Mouse (Mus musculus) hindbrain, embryonic 10.5 days (tissue): ENCODE results near the gene Phrf1. TPM values are rescaled to one million over a fixed set of nuclear protein-coding genes. Genes with fewer than 3 reads are reported as not detected.

Experiments used
- DNase-seq: peaks from one replicate; pipeline ENCODE4 v3.0.0-alpha.2; 2017; ENCODE audit warnings: low spot score
- H3K27ac ChIP-seq: fragments of 300-500 bp; sonication (generic); 2 replicates; pipeline ENCODE4 v1.5.1; 2016; ENCODE audit warnings: mild to moderate bottlenecking, moderate library complexity
- H3K27me3 ChIP-seq: fragments of 300-500 bp; sonication (generic); 2 replicates; pipeline ENCODE4 v1.6.1; 2016; ENCODE audit warnings: mild to moderate bottlenecking; ENCODE audit not compliant: poor library complexity, insufficient read depth, severe bottlenecking
- H3K36me3 ChIP-seq: fragments of 300-500 bp; sonication (generic); 2 replicates; pipeline ENCODE4 v1.6.1; 2016; ENCODE audit warnings: mild to moderate bottlenecking, moderate library complexity
- H3K4me1 ChIP-seq: fragments of 300-500 bp; sonication (generic); replicated peaks from 2 replicates; pipeline ENCODE4 v1.6.1; 2016; ENCODE audit warnings: mild to moderate bottlenecking
- H3K4me3 ChIP-seq: fragments of 300-500 bp; sonication (generic); 2 replicates; pipeline ENCODE4 v1.5.1; 2016; ENCODE audit warnings: mild to moderate bottlenecking, moderate library complexity
- H3K9me3 ChIP-seq: fragments of 300-500 bp; sonication (generic); 2 replicates; pipeline ENCODE4 v1.6.1; 2016; ENCODE audit warnings: mild to moderate bottlenecking, moderate library complexity
- WGBS: fragments of 180-500 bp; shearing (Covaris S2); methylation state at CpG from one replicate; pipeline ENCODE4 v1.1.7; 2016; 5-methylcytosine and 5-hydroxymethylcytosine counted together
- polyA plus RNA-seq: library from polyadenylated mRNA; unstranded; fragments of >200 nt; fragmentation: Nextera tagmentation; extraction: Ambion mirVana; gene quantifications from 2 replicates; pipeline ENCODE4 v1.2.1, GENCODE M21; 2016

The Phrf1 gene
- 106 and 108 TPM in 2 replicates for polyA plus RNA-seq

DNA sequence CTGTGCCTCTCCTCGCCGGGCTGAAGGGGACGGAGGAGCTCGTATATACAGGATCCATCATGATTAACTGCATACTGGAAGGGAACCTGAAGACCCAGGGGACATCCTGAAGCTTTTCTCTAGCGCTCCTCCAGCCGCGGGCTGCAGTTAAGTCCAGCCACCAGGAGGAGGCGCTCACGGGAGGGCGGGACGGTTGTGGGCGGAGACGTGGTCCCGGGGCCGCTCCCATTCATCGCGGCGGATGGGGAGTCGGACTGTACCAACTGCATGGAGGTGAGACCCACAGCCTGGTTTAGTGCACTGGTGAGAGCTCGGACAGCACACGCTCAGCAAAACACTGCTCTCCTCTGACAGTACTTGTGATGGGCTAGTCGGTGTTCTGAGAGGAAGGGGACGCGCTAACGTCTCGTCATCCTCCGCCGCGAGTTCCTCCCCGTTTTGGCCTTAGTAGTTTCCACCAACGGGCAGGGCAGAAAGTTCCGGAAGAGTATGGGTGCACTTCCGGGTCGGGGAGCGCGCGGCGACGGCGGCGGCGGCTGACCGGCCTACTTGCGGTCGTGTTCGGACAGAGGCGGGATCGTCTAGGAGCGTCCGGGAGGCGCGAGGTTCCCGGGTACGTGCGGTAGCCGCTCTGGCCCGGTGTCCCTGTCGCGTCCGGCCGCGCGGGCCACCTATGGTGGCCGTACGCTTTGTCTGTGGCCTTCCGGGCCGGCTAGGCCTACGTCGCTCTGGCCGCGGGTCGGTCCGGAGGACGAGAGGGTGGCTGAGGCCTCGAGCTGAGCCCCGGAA is at the start of gene Phrf1:
TSS of gene Phrf1 (plus strand) at position 506 of the 789 bp plus-strand sequence.
- H3K9me3 ChIP-seq = no peaks in the 10 kb centered on the region
- no peaks in the 10 kb centered on the region for H3K27me3 ChIP-seq
- H3K27ac ChIP-seq = peak within 1 kb of the TSS; percentile 99
- peaks cover 33% of the 10 kb centered on the region for H3K36me3 ChIP-seq
- peak; percentile 93 for DNase-seq
- WGBS = under 1% methylated on average over 76 of the region's 76 CpGs
- H3K4me1 ChIP-seq = peaks cover 26% of the 10 kb centered on the region
- H3K4me3 ChIP-seq = peak within 1 kb of the TSS; percentile 73

DNA sequence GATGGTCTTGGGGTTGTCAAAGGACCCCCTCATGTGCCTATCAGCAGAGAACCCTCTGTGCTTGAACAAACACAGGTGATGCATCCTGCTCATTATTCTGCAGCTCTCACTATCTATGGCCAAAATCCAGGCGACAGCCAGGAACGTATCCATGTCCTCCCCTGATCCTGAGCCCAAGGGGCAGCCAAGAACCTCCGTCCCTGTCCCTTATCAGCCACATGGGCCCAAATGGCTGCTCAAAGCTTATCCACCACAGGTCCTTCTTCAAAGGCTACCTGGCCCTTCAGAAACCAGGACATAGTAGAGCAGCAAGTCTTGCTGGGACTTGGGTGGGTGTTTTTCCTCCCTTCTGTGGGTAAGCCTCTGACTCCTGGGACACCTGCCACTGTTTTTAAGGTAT is 40.4 kb upstream of the Phrf1 start:
- no peaks in the 10 kb centered on the region for H3K9me3 ChIP-seq
- no peak overlapping the region for H3K4me3 ChIP-seq
- no peak overlapping the region for H3K27ac ChIP-seq
- peaks cover 39% of the 10 kb centered on the region for H3K36me3 ChIP-seq
- WGBS = 79% methylated on average over 3 of the region's 3 CpGs
- peaks cover 25% of the 10 kb centered on the region for H3K4me1 ChIP-seq
- DNase-seq = no peak
- H3K27me3 ChIP-seq = no peaks in the 10 kb centered on the region

DNA sequence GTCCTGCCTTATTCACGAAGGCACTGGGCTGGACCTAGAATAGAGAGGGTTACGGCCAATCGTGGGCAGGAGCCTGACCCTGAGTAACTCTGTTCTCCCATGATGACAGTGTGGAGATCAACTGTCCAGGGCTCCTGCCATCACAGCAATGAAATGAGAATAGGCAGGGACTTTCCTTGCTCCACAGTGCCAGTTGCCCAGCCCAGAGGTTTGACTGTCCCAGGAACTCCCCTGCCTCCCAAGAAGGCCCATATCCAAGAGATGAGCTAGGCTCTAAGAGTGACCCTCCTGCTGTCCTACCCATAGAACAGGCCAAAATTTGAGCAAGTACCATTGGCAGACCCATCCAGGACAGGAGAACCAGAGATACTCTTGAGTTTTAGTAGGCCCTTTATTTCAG is 39.9 kb upstream of the Phrf1 start:
- no peak overlapping the region for H3K27ac ChIP-seq
- H3K27me3 ChIP-seq = no peaks in the 10 kb centered on the region
- no peak overlapping the region for H3K4me3 ChIP-seq
- no peak for DNase-seq
- WGBS = 89% methylated on average over 3 of the region's 3 CpGs
- H3K36me3 ChIP-seq = peaks cover 39% of the 10 kb centered on the region
- no peaks in the 10 kb centered on the region for H3K9me3 ChIP-seq
- peaks cover 28% of the 10 kb centered on the region for H3K4me1 ChIP-seq

DNA sequence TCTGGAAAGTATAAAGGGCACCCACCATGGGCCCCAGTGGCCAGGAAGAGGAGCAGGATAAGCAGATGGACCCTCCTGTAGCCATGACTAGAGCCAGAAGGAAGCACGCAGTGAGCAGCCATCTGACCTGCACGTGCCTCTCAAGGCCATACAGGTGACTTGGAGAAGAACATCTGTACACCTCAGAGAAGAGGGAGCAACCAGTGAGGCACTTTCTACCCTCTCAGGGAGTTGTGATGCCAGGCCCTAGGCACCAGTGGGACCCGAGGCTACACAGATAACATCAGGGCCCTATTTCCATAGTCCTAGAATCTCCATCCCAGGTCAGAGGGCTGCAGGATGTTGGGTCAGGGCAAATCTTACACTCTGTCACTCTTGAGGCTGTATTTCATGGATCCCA is 38.4 kb upstream of the Phrf1 start:
- H3K9me3 ChIP-seq = no peaks in the 10 kb centered on the region
- H3K36me3 ChIP-seq = peaks cover 39% of the 10 kb centered on the region
- H3K4me1 ChIP-seq = peaks cover 36% of the 10 kb centered on the region
- 94% methylated on average over 3 of the region's 3 CpGs for WGBS
- no peak overlapping the region for H3K27ac ChIP-seq
- no peak for DNase-seq
- H3K27me3 ChIP-seq = no peaks in the 10 kb centered on the region
- H3K4me3 ChIP-seq = no peak overlapping the region

DNA sequence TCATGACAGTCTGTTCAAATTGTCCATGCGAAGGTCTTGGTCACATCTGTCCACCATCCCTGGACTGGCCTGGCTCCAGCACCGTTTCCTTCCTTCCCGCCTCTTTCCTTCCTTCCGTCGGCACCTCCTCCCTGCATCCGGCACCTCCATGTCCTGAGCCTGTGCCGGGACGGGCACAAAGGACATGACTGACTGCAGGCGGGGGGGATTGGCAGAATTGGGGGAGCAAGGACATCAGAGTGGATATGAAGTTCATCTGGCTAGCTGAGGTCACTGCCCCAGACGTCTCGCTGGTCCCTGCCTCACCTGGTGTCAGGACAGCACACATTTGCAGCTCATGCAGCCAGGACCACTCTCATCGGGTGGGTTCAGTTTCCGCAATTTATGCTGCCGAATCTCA is 37.5 kb upstream of the Phrf1 start:
- DNase-seq = no peak
- peaks cover 44% of the 10 kb centered on the region for H3K4me1 ChIP-seq
- H3K27ac ChIP-seq = no peak overlapping the region
- H3K4me3 ChIP-seq = no peak overlapping the region; the same call in 1 of the 2 replicates
- H3K27me3 ChIP-seq = no peaks in the 10 kb centered on the region
- H3K9me3 ChIP-seq = no peaks in the 10 kb centered on the region
- WGBS = 92% methylated on average over 14 of the region's 14 CpGs
- H3K36me3 ChIP-seq = peaks cover 39% of the 10 kb centered on the region

DNA sequence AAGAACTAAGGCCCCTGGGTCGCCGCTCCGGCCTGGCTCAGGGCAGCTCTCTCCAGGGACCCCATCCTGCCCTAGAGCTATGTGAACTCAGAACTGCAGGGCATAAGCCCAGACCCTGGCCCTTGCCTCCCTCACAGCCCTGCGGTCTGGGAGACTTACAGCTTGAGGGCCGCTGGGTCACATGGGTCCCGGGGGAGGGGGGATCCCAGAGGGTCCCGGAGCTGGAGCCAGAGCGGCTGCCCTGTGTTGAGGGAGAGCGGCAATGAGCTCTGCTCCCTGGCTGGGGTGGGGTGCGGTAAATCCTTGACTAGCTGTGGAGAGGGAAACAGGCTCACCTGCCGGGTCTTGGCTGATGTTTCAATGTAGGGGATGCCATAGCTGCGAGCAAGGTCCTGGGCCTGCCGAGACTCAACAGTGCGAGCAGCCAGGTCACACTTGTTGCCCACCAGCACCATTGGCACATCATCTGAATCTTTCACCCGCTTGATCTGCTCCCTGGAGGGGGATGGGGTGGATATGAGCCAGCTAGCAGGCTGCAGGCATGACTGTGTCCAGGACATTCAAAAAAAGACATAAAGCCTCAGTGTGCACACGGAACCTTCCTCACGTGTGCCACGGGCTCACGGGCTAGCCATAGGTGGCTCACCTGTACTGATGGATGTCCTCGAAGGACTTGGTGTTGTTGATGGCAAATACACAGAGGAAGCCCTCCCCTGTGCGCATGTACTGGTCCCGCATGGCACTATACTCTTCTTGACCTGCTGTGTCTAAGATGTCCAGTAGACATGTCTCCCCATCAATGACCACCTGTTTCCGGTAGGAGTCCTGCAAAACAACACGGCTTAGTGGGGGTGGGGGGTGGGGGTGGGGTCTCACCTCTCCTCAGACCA is 36.5 kb upstream of the Phrf1 start:
- whole genome bisulfite sequencing = 93% methylated on average over 24 of the region's 24 CpGs
- Histone ChIP-seq H3K4me1 (peaks cover 44% of the 10 kb centered on the region), H3K27me3 (no peaks in the 10 kb centered on the region), H3K4me3 (peak overlapping the region; percentile 83), H3K27ac (0 out of 2 replicates have a peak overlapping the region, but pooled peaks have one; percentile 6), H3K36me3 (peaks cover 39% of the 10 kb centered on the region), H3K9me3 (no peaks in the 10 kb centered on the region)
- no peak for DNase-seq

DNA sequence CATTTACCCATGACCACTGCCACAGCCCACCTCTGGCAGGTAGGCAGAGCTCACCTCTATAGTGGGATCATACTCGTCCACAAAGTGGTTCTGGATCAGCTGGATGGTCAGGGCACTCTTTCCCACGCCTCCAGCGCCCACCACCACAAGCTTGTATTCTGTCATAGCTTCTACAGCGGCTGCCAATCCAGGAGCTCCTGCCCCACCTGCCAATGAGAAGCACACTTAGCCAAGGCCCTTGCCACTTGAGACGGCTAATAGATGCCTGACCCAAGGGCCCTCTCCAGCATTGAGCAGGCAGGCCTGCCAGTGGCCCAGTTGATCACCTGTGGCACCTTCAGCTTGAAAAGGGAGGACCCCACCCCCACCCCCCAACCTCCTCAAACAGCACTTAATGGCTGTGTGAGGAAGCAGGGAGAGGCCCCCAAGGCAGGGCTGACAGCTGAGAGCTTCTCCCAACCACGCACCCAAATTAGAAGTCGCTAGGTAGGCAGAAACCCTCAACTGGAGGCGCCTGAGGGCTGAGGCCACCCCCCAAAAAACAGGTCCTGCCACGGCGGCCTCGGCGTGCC is 35.7 kb upstream of the Phrf1 start:
- peak overlapping the region; percentile 83 for H3K4me3 ChIP-seq
- H3K4me1 ChIP-seq = peaks cover 44% of the 10 kb centered on the region
- H3K27me3 ChIP-seq = no peaks in the 10 kb centered on the region
- no peak for DNase-seq
- H3K36me3 ChIP-seq = peaks cover 45% of the 10 kb centered on the region
- peak overlapping the region; percentile 95 for H3K27ac ChIP-seq
- no peaks in the 10 kb centered on the region for H3K9me3 ChIP-seq
- WGBS = 34% methylated on average over 12 of the region's 12 CpGs

DNA sequence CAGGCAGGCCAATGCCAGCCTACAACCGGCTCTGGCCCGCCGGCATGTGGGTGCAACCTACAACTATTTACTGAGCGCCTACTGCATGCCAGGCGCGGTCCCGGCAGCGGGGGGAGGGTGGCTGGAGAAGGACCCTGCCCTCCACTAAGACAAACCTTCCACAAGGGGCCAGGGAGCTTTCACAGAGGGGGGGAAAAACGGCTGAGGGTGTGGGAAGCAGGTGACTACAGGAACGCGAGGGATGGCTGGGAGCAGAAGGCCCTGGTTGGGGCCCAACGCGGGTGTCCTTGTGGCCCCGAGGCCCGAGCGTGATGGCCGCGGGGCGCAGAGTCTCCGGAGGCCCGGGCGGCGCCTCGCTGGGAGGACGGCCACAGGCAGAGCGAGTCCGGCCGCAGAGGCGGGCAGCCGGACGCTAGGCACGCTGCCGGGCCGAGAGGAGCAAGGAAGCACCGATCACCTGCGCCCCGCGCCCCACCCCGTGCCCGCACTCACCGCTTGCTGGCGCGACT is 35.2 kb upstream of the Phrf1 start:
- Histone ChIP-seq H3K27ac (peak overlapping the region; percentile 95), H3K27me3 (no peaks in the 10 kb centered on the region), H3K4me3 (peak overlapping the region; percentile 83), H3K36me3 (peaks cover 48% of the 10 kb centered on the region), H3K4me1 (peaks cover 44% of the 10 kb centered on the region), H3K9me3 (no peaks in the 10 kb centered on the region)
- WGBS = under 1% methylated on average over 35 of the region's 43 CpGs
- no peak for DNase-seq

DNA sequence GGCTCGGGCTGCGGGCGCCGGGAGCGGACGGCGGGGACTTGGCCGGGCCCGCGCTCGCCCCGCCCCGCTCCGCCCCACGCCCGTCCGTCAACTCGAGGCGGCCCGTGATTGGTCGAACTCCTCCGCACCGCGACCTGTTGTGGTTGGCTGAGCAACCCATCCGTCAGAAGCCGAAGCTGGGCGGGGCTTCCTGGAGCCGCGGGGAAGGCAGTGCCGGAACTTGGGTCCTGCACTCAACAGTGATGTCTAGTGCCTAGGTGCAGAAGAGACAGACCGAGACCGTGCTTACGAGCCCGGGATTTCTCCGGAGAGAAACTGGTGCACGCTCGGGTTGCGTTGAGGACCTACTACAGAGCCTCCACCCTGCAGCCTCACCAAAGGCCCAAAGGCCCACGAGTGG is 34.6 kb upstream of the Phrf1 start, which contains the start of the genes Hras and Lrrc56:
TSS of gene Hras (minus strand) at position 58 of the 400 bp plus-strand sequence.
TSS of gene Lrrc56 (plus strand) at position 210 of the 400 bp plus-strand sequence.
- peak within 1 kb of the TSS; percentile 83 for H3K4me3 ChIP-seq
- H3K4me1 ChIP-seq = peaks cover 44% of the 10 kb centered on the region
- peak within 1 kb of the TSS; percentile 95 for H3K27ac ChIP-seq
- peak; percentile 98 for DNase-seq
- no peaks in the 10 kb centered on the region for H3K27me3 ChIP-seq
- H3K36me3 ChIP-seq = peaks cover 46% of the 10 kb centered on the region
- H3K9me3 ChIP-seq = no peaks in the 10 kb centered on the region
- under 1% methylated on average over 39 of the region's 39 CpGs for WGBS

DNA sequence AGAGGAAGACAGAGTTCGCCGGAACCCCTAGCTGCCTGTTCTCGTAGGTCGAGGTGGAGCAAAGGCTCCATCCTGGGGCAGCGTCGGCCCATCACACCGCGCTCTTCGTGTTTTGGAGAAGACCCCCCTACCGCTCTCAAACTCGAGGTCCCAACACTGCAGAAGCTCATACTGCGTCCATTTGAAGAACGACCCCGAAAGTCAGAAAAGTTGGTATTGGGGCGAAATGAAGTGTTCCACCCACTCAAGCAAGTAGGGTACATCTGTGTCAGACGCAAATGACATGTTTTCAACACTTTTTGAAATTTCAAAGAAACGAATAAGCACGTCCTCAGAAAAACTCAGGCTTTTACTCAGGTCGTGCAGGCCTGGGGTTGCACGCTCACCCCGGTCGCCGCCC is 34.2 kb upstream of the Phrf1 start:
- Histone ChIP-seq H3K4me3 (peak overlapping the region; percentile 83), H3K9me3 (no peaks in the 10 kb centered on the region), H3K27ac (peak overlapping the region; percentile 95), H3K36me3 (peaks cover 41% of the 10 kb centered on the region), H3K27me3 (no peaks in the 10 kb centered on the region), H3K4me1 (peaks cover 44% of the 10 kb centered on the region)
- under 1% methylated on average over 23 of the region's 23 CpGs for WGBS
- DNase-seq = no peak

DNA sequence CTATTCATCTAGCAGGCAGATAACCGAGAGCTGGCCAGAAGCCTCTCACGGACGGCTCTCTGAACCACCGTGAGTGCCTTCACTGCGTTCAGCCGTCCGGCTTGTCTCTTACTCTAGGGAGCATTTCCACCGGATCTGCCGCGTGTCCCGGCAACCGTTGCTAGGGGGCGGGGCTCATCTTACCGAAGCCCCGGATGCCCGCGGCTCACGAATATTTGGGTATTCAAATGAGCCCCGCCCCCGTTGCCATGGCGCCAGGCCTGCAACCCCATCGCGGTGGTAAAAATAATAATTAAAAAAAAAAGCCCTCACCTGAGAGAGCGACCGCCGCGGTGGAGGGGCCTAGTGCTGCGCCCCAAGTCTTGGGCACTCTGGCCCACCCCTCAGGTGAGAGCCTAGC is 33.8 kb upstream of the Phrf1 start:
- peak overlapping the region; percentile 83 for H3K4me3 ChIP-seq
- H3K27ac ChIP-seq = peak overlapping the region; percentile 95
- H3K27me3 ChIP-seq = no peaks in the 10 kb centered on the region
- H3K9me3 ChIP-seq = no peaks in the 10 kb centered on the region
- peaks cover 37% of the 10 kb centered on the region for H3K36me3 ChIP-seq
- WGBS = under 1% methylated on average over 28 of the region's 28 CpGs
- DNase-seq = peak; percentile 96
- peaks cover 44% of the 10 kb centered on the region for H3K4me1 ChIP-seq

DNA sequence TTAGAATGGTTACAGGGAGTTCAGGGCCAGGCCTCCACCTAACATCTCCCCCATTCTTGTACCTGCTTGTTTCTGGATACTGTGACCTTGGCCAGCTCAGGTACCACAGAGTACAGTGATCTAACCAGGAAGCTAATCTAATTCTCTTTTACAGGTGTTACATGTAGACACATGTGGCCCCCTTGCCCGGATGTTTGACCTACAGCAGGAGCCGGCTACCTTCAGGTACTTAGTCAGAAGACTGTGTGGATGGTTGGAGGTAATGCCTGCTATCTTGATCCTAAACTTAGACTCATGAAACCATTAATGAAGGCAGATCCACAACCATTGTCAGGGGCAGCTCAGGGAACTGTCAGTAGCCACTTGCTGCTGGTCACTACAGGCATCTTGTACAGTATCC is 32.8 kb upstream of the Phrf1 start:
- peak overlapping the region; percentile 83; the same call in 1 of the 2 replicates for H3K4me3 ChIP-seq
- no peaks in the 10 kb centered on the region for H3K27me3 ChIP-seq
- 94% methylated on average over 2 of the region's 2 CpGs for WGBS
- H3K9me3 ChIP-seq = no peaks in the 10 kb centered on the region
- peaks cover 43% of the 10 kb centered on the region for H3K4me1 ChIP-seq
- 0 out of 2 replicates have a peak overlapping the region, but pooled peaks have one; percentile 95 for H3K27ac ChIP-seq
- H3K36me3 ChIP-seq = peaks cover 27% of the 10 kb centered on the region
- no peak for DNase-seq
